Mouse (Mus musculus) cerebellum, adult 2 months (tissue): Measurements from ENCODE around the gene Cd96. TPM values are rescaled to one million over a fixed set of nuclear protein-coding genes. Genes with fewer than 3 reads are reported as not detected.
A peak's percentile ranks its signal among the peaks of the same experiment; 100 is the strongest.
"Not testable (repeated sequence)": the region's sequence is repeated elsewhere in the genome, so short reads cannot be mapped to it uniquely, and the experiment has no call there.

ENCODE experiments used
- DNase-seq, 2 experiments: peaks; one replicate each; pipeline ENCODE4 v3.0.0; 2021
- H3K27ac ChIP-seq: fragments of 200-500 bp; 2 replicates; pipeline ENCODE4 v1.5.1; 2012; ENCODE audit warnings: low read length, control low read depth, inconsistent platforms; ENCODE audit not compliant: insufficient read depth
- H3K27me3 ChIP-seq: fragments of 200-500 bp; 2 replicates; pipeline ENCODE4 v1.6.1; 2012; ENCODE audit warnings: inconsistent platforms, mild to moderate bottlenecking, low read length, moderate library complexity; ENCODE audit not compliant: control insufficient read depth, insufficient read depth
- H3K4me1 ChIP-seq: fragments of 200-500 bp; 2 replicates; pipeline ENCODE4 v1.6.1; 2011; ENCODE audit warnings: low read length; ENCODE audit not compliant: control insufficient read depth, insufficient read depth
- H3K4me3 ChIP-seq: fragments of 200-500 bp; replicated peaks from 2 replicates; pipeline ENCODE3; 2011; ENCODE audit warnings: mild to moderate bottlenecking, low read depth, low read length, control low read depth; ENCODE audit not compliant: insufficient read depth
- CTCF ChIP-seq: fragments of 200-500 bp; IDR thresholded peaks from 2 replicates; pipeline ENCODE4 v1.5.1; 2011; ENCODE audit warnings: low read depth, mild to moderate bottlenecking, control low read depth, low read length, moderate library complexity, borderline replicate concordance; ENCODE audit not compliant: insufficient read depth
- POLR2A ChIP-seq: fragments of 200-500 bp; IDR thresholded peaks from 2 replicates; pipeline ENCODE4 v1.6.1; 2011; ENCODE audit warnings: low read length, control low read depth, borderline replicate concordance; ENCODE audit not compliant: insufficient read depth
- WGBS: fragments of 180-500 bp; shearing (Covaris S2); methylation state at CpG from one replicate; pipeline ENCODE4 v1.1.7; 2018; 5-methylcytosine and 5-hydroxymethylcytosine counted together
- polyA plus RNA-seq: library from polyadenylated mRNA; depleted of rRNA; stranded (reverse); fragments of >200 nt; gene quantifications from 2 replicates; pipeline ENCODE4 v1.2.3, GENCODE M21; 2012; rRNA removed

Gene Cd96
- polyA plus RNA-seq: 0.05 TPM in 1 of 2 replicates, not detected in the other

DNA sequence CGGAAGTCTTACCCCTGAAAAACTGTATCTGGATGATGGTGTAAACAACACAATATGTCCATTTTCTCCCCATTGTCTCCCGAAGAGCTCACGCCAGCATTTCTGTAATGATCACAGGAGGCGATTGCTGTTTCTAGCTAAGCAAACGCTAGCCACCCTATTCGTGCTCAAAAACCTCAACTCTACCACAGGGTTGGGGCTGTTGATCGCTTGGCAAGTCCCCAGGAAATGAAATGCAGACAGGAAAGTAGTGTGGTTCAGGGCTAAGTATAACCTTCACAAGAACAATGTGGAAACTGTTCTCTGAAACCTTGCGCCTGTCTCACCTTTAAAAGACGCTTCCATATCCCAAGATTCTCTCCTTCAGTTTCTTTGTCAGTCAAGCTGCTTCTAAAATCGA, at the start of gene Cd96:
Gene Cd96, minus strand, starts transcription at position 232 of the 400 bp plus-strand sequence.
- Histone ChIP-seq H3K27me3 (no peaks in the 10 kb centered on the region), H3K4me1 (no peaks in the 10 kb centered on the region), H3K4me3 (no peak within 1 kb of the TSS), H3K27ac (no peak within 1 kb of the TSS)
- 81% methylated on average over 10 of the region's 10 CpGs for WGBS
- no peak for TF ChIP-seq POLR2A
- TF ChIP-seq CTCF: no peak
- no peak for DNase-seq

DNA sequence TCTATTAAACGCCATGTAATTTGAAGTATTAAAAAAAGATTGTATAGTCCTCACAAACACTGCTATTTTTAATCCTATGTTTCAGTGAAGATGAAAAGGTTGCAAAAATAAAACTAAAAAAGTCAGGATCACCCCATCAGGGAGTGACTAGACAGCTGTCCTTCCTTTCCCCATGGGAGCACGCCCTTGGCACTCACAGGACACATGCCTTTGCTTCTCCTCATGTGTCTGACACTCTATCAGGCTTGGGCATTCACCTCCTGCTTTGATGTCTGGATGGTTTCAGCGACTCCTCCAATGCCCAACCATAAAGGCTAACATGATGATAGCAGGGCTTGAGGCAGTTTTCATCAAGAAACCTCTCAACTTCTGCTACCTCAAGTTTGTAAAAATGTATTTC, 46.9 kb upstream of the Cd96 start:
- H3K4me1 ChIP-seq: no peaks in the 10 kb centered on the region
- no peak overlapping the region for H3K27ac ChIP-seq
- DNase-seq: no peak
- H3K27me3 ChIP-seq: no peaks in the 10 kb centered on the region
- TF ChIP-seq POLR2A (no peak), CTCF (no peak)
- H3K4me3 ChIP-seq: no peak overlapping the region
- 61% methylated on average over 3 of the region's 3 CpGs for WGBS

DNA sequence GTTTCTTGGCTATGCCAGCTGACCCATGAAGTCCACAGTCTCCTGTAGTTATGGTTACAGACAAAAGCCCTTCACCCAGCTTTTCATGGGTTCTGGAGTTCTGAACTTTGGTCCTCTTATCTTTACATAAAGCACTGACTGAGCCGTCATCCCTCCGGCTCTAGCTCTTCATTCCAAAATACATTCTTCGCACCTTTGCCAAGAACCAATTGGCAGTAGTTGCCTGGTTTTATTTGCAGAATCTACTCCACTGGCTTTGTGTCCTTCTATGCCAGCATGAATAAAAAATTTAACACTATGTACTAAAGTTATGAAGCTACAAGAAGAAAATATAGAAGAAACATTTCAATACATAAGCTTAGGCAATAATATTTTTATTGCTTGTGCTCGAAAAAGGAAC, 45.3 kb upstream of the Cd96 start:
- WGBS: 37% methylated on average over 4 of the region's 4 CpGs
- Histone ChIP-seq H3K27me3 (no peaks in the 10 kb centered on the region), H3K4me1 (no peaks in the 10 kb centered on the region), H3K4me3 (no peak overlapping the region), H3K27ac (no peak overlapping the region)
- no peak for TF ChIP-seq CTCF
- TF ChIP-seq POLR2A: no peak
- DNase-seq: no peak

DNA sequence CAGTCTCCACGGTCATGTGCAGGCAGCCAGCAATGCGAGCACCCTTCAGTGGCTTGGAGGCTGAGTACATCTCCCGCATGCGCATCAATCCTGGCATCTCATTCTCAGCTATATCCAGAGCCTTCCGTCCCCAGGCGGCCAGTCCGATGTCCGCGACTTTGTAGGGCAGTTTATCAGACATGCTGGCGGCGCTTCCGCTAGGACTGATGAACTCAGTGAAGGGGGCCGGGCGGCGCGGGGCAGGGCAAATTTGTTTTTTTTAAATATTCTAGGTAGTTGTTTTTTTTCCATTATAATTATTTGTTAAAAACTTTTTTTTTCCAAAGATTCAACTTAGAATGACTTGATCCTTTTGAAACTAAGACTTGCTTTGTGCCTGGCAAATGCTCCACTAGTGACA, 34.8 kb upstream of the Cd96 start, which contains the start of gene Gm4737:
Gene Gm4737, minus strand, starts transcription at position 246 of the 400 bp plus-strand sequence.
- H3K4me3 ChIP-seq, H3K27me3 ChIP-seq, DNase-seq, H3K4me1 ChIP-seq, H3K27ac ChIP-seq: not testable (repeated sequence)
- 98% methylated on average over 12 of the region's 16 CpGs for WGBS

DNA sequence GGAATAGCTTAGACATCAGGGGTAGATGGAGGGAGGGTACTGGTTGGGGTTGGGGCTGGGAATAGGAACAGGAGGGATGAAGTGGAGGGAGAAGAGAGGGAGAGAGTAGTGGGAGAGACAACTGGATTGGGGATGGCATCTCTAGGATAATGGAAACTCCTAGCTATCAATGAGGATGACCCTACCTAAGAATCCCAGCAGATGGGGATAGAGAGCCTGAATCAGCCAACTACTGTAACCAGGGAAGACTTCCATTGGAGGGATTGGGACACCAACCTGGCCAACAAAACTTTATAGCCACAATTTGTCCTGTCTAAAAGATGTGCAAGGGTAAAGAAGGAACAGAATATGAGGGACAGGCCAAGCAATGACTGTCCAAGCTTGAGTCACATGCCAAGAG, 31.1 kb upstream of the Cd96 start:
- no peak for DNase-seq
- Histone ChIP-seq H3K27ac (no peak overlapping the region), H3K27me3 (no peaks in the 10 kb centered on the region), H3K4me1 (no peaks in the 10 kb centered on the region), H3K4me3 (no peak overlapping the region)
- TF ChIP-seq CTCF: no peak
- TF ChIP-seq POLR2A: no peak

DNA sequence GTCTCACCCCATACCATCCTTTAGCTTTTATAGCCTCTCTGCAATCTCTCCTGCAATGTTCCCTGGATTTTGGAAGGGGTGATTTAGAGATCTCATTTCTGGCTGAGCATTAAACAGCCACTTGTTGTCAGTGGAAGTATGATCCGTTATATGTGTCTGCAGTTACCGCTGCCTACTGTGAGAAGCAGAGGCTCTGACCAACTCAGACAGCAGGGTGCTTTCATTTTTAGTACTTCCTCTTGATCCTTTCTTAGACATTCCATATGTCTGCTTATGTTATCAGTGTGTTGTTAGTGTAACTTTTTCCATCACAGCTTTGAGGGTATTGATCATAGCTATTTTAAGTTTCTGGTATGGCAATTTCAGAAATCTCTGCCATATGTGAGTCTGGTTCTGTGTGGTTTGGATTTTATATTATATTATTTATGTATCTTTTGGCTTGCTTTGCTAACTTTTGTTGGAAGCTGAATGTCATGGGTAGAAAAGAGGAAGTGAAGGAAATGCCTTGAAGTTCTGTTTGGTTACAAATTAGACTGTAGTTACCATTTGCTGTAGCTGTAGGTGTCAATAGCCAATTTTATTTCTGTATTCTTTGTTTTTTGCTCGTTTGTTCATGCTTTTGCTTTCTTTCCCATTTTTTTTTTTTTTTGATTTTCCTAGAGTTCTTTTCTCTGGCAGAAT, 28.8 kb upstream of the Cd96 start:
- no peak overlapping the region for H3K27ac ChIP-seq
- TF ChIP-seq CTCF: no peak
- no peak for TF ChIP-seq POLR2A
- 47% methylated on average over 3 of the region's 3 CpGs for WGBS
- H3K4me1 ChIP-seq: no peaks in the 10 kb centered on the region
- no peak for DNase-seq
- no peak overlapping the region for H3K4me3 ChIP-seq
- H3K27me3 ChIP-seq: no peaks in the 10 kb centered on the region

DNA sequence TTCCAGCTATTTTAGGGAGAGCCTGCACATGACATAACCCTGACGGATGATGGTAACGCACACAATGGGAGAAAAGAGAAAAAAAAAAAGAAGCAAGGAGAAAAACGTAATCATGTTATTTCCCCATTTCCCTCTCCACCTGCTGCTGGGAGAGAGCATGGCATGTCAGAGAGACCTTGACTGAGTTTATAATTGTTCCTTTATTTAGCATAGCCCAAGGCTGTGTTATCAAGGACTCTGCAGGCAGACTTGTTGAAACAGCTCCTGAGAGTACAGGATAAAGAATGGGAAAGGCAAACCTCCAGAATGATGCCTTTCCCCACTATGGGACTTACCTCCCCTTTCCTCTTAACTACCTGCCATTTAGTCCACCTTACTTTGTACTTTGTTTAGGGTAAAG, 26.9 kb upstream of the Cd96 start:
- WGBS: 75% methylated on average over 3 of the region's 3 CpGs
- Histone ChIP-seq H3K4me3 (no peak overlapping the region), H3K27me3 (no peaks in the 10 kb centered on the region), H3K4me1 (no peaks in the 10 kb centered on the region), H3K27ac (no peak overlapping the region)
- peak in 1 of 2 experiments; percentile 0 for DNase-seq
- no peak for TF ChIP-seq POLR2A
- TF ChIP-seq CTCF: no peak

DNA sequence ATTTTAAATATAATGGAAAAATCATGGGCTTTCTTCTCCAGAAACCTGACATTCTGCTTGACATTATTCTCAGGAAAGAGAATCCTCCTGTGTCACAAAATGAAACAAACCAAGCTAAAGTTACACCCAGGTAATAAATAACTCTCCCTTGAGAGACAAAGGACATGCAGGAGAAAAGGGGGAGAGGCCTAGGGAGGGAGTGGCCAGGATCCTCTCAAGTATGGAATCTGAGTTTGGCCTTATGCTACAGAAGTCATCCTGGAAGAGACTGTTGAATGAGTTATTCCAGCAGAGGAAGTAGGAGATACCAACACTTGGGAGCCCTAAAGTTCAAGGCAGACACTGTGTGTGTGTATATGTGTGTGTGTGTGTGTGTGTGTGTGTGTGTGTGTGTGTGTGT, 2.2 kb upstream of the Cd96 start:
- no peak for TF ChIP-seq POLR2A
- TF ChIP-seq CTCF: no peak
- DNase-seq: no peak
- no peak overlapping the region for H3K27ac ChIP-seq
- H3K4me1 ChIP-seq: no peaks in the 10 kb centered on the region
- no peaks in the 10 kb centered on the region; the same call in 1 of the 2 replicates for H3K27me3 ChIP-seq
- no peak overlapping the region for H3K4me3 ChIP-seq
